Mouse (Mus musculus) lung, postnatal 36 days (tissue): ENCODE data around the gene Phf2.
A peak's percentile ranks its signal among the peaks of the same experiment; 100 is the strongest.

Experiments used
- DNase-seq: peaks from one replicate; pipeline ENCODE4 v3.0.0; 2022; ENCODE audit warnings: mixed read lengths

The Phf2 gene

GRCm38 (mm10) chr13:48870771-48871731, at the start of gene Phf2:
Gene Phf2 (minus strand): TSS chr13:48871119.
- peak; percentile 31 for DNase-seq

- no peak for DNase-seq
Observed at GRCm38 (mm10) chr13:48919756-48920415, 49.0 kb upstream of the Phf2 start.

GRCm38 (mm10) chr13:48917113-48917599, 46.2 kb upstream of the Phf2 start:
- no peak for DNase-seq

GRCm38 (mm10) chr13:48913680-48914079, 42.8 kb upstream of the Phf2 start:
- peak; percentile 31 for DNase-seq

- DNase-seq, result no peak
Observed at GRCm38 (mm10) chr13:48913141-48913540, 42.2 kb upstream of the Phf2 start.

- DNase-seq, result no peak
Observed at GRCm38 (mm10) chr13:48911426-48911825, 40.5 kb upstream of the Phf2 start.

- DNase-seq, result no peak
Observed at GRCm38 (mm10) chr13:48905458-48905857, 34.5 kb upstream of the Phf2 start.

- DNase-seq, result no peak
Observed at GRCm38 (mm10) chr13:48895376-48895775, 24.5 kb upstream of the Phf2 start.

GRCm38 (mm10) chr13:48890260-48890960, 19.5 kb upstream of the Phf2 start:
- DNase-seq, result peak; percentile 65

- DNase-seq, result peak; percentile 99
Observed at GRCm38 (mm10) chr13:48878534-48878933, 7.6 kb upstream of the Phf2 start.

- DNase-seq, result no peak
Observed at GRCm38 (mm10) chr13:48877805-48878204, 6.9 kb upstream of the Phf2 start.

- no peak for DNase-seq
Observed at GRCm38 (mm10) chr13:48872726-48873125, 1.8 kb upstream of the Phf2 start.

- no peak for DNase-seq
Observed at GRCm38 (mm10) chr13:48871887-48872606, 1.1 kb upstream of the Phf2 start.

- DNase-seq, result no peak
Observed at GRCm38 (mm10) chr13:48869950-48870770, 759 bp downstream of the Phf2 start.

- peak; percentile 67 for DNase-seq
Observed at GRCm38 (mm10) chr13:48869600-48869949, 1.3 kb downstream of the Phf2 start.

GRCm38 (mm10) chr13:48869088-48869487, 1.8 kb downstream of the Phf2 start:
- DNase-seq, result no peak

- no peak for DNase-seq
Observed at GRCm38 (mm10) chr13:48864673-48865356, 6.1 kb downstream of the Phf2 start.

- no peak for DNase-seq
Observed at GRCm38 (mm10) chr13:48863556-48863955, 7.4 kb downstream of the Phf2 start.

- DNase-seq, result no peak
Observed at GRCm38 (mm10) chr13:48861913-48862312, 9.0 kb downstream of the Phf2 start.

- no peak for DNase-seq
Observed at GRCm38 (mm10) chr13:48858779-48859178, 12.1 kb downstream of the Phf2 start.

GRCm38 (mm10) chr13:48858054-48858453, 12.9 kb downstream of the Phf2 start:
- DNase-seq, result no peak
